Mouse (Mus musculus) kidney, adult 2 months (tissue): ENCODE results near the gene Mb21d2.

Source experiments
- CTCF ChIP-seq: fragments of 200-500 bp; conservative IDR thresholded peaks from 2 replicates; pipeline ENCODE4 v1.5.1; 2011; ENCODE audit warnings: low read depth, mild to moderate bottlenecking, control low read depth, low read length, moderate library complexity, mixed read lengths; ENCODE audit not compliant: insufficient read depth, insufficient read length
- POLR2A ChIP-seq: fragments of 200-500 bp; IDR thresholded peaks from one replicate; pipeline ENCODE4 v1.6.1; 2011; ENCODE audit warnings: low read depth, low read length, control low read depth

DNA sequence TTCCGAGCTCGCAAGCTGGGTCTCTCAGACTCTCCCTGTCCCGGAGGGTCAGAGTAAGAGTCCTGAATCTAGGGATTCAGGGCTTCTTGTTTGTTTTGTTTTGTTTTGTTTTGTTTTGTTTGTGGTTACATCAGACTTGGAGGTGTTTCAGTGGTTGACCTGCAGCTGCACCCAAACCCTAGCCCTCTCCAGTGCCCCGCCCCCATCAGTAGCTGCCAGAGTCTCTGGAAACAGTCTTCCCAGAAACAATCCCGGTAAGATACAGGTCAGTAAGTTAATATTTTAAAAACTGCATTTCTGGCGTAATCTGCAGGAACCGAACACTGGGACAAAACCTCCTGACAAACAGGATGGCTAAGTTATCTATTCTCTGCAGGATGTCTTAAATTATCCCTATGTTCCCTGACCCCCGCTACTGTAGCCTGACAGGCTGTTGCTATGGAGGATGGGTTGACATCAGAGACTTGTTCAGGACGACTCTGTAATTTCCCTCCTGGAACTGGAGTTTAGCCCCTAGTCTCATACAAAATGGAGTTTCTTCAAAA lies 43.2 kb downstream of the Mb21d2 start:
- no peak for TF ChIP-seq CTCF
- TF ChIP-seq POLR2A, result no peak
